ENCODE assay signal across 1 mouse cellular context in genomic region chr10:75789081-75789735, GRCm38 (mm10).
TF ChIP-seq lines count a peak whose summit lies in the region.

No protein-coding gene starts in this region.

TF ChIP-seq in CH12.LX, 34 proteins besides CTCF, POLR2A, EP300 and RAD21 (continued from another document):
- TF ChIP-seq UBTF (IDR thresholded peaks at IDR 0.05; ENCODE audit: low read depth, low read length): no peak
